Mouse (Mus musculus) CH12.LX (cell line): ENCODE data around the gene Rapgef4. TPM values are rescaled to one million over a fixed set of nuclear protein-coding genes. Genes with fewer than 3 reads are reported as not detected.

Source experiments
- DNase-seq: peaks from one replicate; pipeline ENCODE4 v3.0.0-alpha.2; 2013; ENCODE audit errors: extremely low read depth
- H3K27ac ChIP-seq: 2 replicates; pipeline ENCODE4 v1.5.1; 2012; ENCODE audit warnings: low read depth, mild to moderate bottlenecking, control low read depth, moderate library complexity; ENCODE audit not compliant: insufficient read depth
- H3K27me3 ChIP-seq: replicated peaks from 2 replicates; pipeline ENCODE3; 2012; ENCODE audit warnings: inconsistent platforms
- H3K36me3 ChIP-seq, 2 experiments: replicated peaks in 1 of 2; 2 replicates each; pipeline versions ENCODE3 to v1.6.1; 2012; ENCODE audit warnings: inconsistent platforms in 1 of 2, low read length in 1 of 2, mild to moderate bottlenecking in 1 of 2, mixed read lengths in 1 of 2, moderate library complexity in 1 of 2; ENCODE audit not compliant: control insufficient read depth in 1 of 2, insufficient read depth in 1 of 2
- H3K4me1 ChIP-seq, 2 experiments: 2 replicates each; pipeline ENCODE4 v1.6.1; 2012; ENCODE audit warnings: inconsistent platforms in 1 of 2, moderate library complexity in 1 of 2; ENCODE audit not compliant: insufficient read depth in 2 of 2, control insufficient read depth in 1 of 2
- H3K4me2 ChIP-seq: 2 replicates; pipeline ENCODE4 v1.6.1; 2012; ENCODE audit warnings: low read depth, mild to moderate bottlenecking, control low read depth; ENCODE audit not compliant: poor library complexity, insufficient read depth, severe bottlenecking
- H3K4me3 ChIP-seq, 3 experiments: fragments of 150-350 bp in 1 of 3; sonication (generic) in 1 of 3; replicated peaks in 1 of 3; 2 replicates each; pipeline versions ENCODE3 to v1.5.1; 2011 to 2012; ENCODE audit warnings: low read depth in 2 of 3, low read length in 2 of 3, mild to moderate bottlenecking in 2 of 3, moderate library complexity in 2 of 3, control low read depth in 1 of 3, improper control_type of control experiment in 1 of 3, inconsistent platforms in 1 of 3, mixed read lengths in 1 of 3; ENCODE audit not compliant: poor library complexity in 1 of 3
- H3K79me2 ChIP-seq: replicated peaks from 2 replicates; pipeline ENCODE4 v1.6.1; 2012; ENCODE audit warnings: mild to moderate bottlenecking, moderate library complexity; ENCODE audit not compliant: control insufficient read depth, poor library complexity, insufficient read depth, severe bottlenecking; ENCODE audit errors: extremely low read depth
- H3K9ac ChIP-seq: 2 replicates; pipeline ENCODE4 v1.6.1; 2012; ENCODE audit warnings: low read depth, mild to moderate bottlenecking, control low read depth, moderate library complexity; ENCODE audit not compliant: insufficient read depth
- H3K9me3 ChIP-seq: replicated peaks from 2 replicates; pipeline ENCODE3; 2012; ENCODE audit warnings: low read length, inconsistent platforms, mixed read lengths
- BHLHE40 ChIP-seq: IDR thresholded peaks from 2 replicates; pipeline ENCODE4 v1.6.1; 2011; ENCODE audit warnings: mild to moderate bottlenecking, low read depth, low read length, improper control_type of control experiment
- E2F4 ChIP-seq: IDR thresholded peaks from 2 replicates; pipeline ENCODE4 v1.6.1; 2011; ENCODE audit warnings: low read depth, low read length, improper control_type of control experiment; ENCODE audit not compliant: insufficient replicate concordance
- ELF1 ChIP-seq: IDR thresholded peaks from 2 replicates; pipeline ENCODE4 v1.6.1; 2014; ENCODE audit warnings: low read depth, mild to moderate bottlenecking, inconsistent platforms, low read length, improper control_type of control experiment
- GABPA ChIP-seq: IDR thresholded peaks from 2 replicates; pipeline ENCODE4 v1.6.1; 2012; ENCODE audit warnings: low read depth, low read length, improper control_type of control experiment, inconsistent platforms; ENCODE audit not compliant: insufficient replicate concordance
- HCFC1 ChIP-seq: IDR thresholded peaks from 2 replicates; pipeline ENCODE4 v1.6.1; 2012; ENCODE audit warnings: low read depth, mild to moderate bottlenecking, inconsistent platforms, low read length, improper control_type of control experiment
- JUN ChIP-seq: IDR thresholded peaks from 2 replicates; pipeline ENCODE4 v1.6.1; 2011; ENCODE audit warnings: low read depth, mild to moderate bottlenecking, low read length, improper control_type of control experiment, moderate library complexity; ENCODE audit not compliant: insufficient read depth
- MXI1 ChIP-seq: IDR thresholded peaks from 2 replicates; pipeline ENCODE4 v1.6.1; 2011; ENCODE audit warnings: mild to moderate bottlenecking, low read depth, low read length, improper control_type of control experiment
- MYC ChIP-seq: IDR thresholded peaks from 2 replicates; pipeline ENCODE4 v1.6.1; 2011; ENCODE audit warnings: low read depth, mild to moderate bottlenecking, improper control_type of control experiment, low read length
- NRF1 ChIP-seq: IDR thresholded peaks from 2 replicates; pipeline ENCODE4 v1.6.1; 2014; ENCODE audit warnings: low read depth, mild to moderate bottlenecking, inconsistent platforms, low read length, improper control_type of control experiment, moderate library complexity
- PAX5 ChIP-seq: IDR thresholded peaks from 2 replicates; pipeline ENCODE4 v1.6.1; 2012; ENCODE audit warnings: low read length, inconsistent platforms, mixed read lengths
- POLR2A ChIP-seq: IDR thresholded peaks from 2 replicates; pipeline ENCODE4 v1.6.1; 2011; ENCODE audit warnings: low read depth, mild to moderate bottlenecking, improper control_type of control experiment, low read length
- POLR2AphosphoS2 ChIP-seq: IDR thresholded peaks from 2 replicates; pipeline ENCODE4 v1.6.1; 2011; ENCODE audit warnings: low read depth, low read length, improper control_type of control experiment
- RCOR1 ChIP-seq: conservative IDR thresholded peaks from 2 replicates; pipeline ENCODE4 v1.6.1; 2012; ENCODE audit warnings: low read depth, mild to moderate bottlenecking, inconsistent platforms, low read length, improper control_type of control experiment
- SIN3A ChIP-seq: IDR thresholded peaks from 2 replicates; pipeline ENCODE4 v1.6.1; 2012; ENCODE audit warnings: low read length, improper control_type of control experiment, inconsistent platforms
- SMC3 ChIP-seq: IDR thresholded peaks from 2 replicates; pipeline ENCODE4 v1.6.1; 2011; ENCODE audit warnings: low read depth, low read length, improper control_type of control experiment
- TBP ChIP-seq: conservative IDR thresholded peaks from 2 replicates; pipeline ENCODE4 v1.6.1; 2011; ENCODE audit warnings: low read depth, low read length, improper control_type of control experiment
- TCF12 ChIP-seq: IDR thresholded peaks from 2 replicates; pipeline ENCODE4 v1.6.1; 2014; ENCODE audit warnings: low read depth, mild to moderate bottlenecking, inconsistent platforms, low read length, improper control_type of control experiment
- UBTF ChIP-seq: IDR thresholded peaks from 2 replicates; pipeline ENCODE4 v1.6.1; 2012; ENCODE audit warnings: low read depth, mild to moderate bottlenecking, inconsistent platforms, low read length, improper control_type of control experiment, moderate library complexity
- USF1 ChIP-seq: IDR thresholded peaks from 2 replicates; pipeline ENCODE4 v1.6.1; 2014; ENCODE audit warnings: low read depth, mild to moderate bottlenecking, inconsistent platforms, low read length, improper control_type of control experiment
- USF2 ChIP-seq: conservative IDR thresholded peaks from 2 replicates; pipeline ENCODE4 v1.6.1; 2011; ENCODE audit warnings: low read depth, low read length, improper control_type of control experiment
- ZKSCAN1 ChIP-seq: IDR thresholded peaks from 2 replicates; pipeline ENCODE4 v1.6.1; 2012; ENCODE audit warnings: low read depth, inconsistent platforms, low read length, improper control_type of control experiment, borderline replicate concordance
- ZMIZ1 ChIP-seq: IDR thresholded peaks from 2 replicates; pipeline ENCODE4 v1.6.1; 2012; ENCODE audit warnings: low read depth, mild to moderate bottlenecking, inconsistent platforms, low read length, improper control_type of control experiment
- ZNF384 ChIP-seq: IDR thresholded peaks from 2 replicates; pipeline ENCODE4 v1.6.1; 2012; ENCODE audit warnings: low read depth, low read length, improper control_type of control experiment, inconsistent platforms
- dilution Hi-C: fragments of 300-500 bp; cut with MboI; formaldehyde crosslinking; loops from 2 replicates; pipeline ENCODE4 v1.14.3; 2020; ENCODE audit warnings: low sequenced_read_pairs; ENCODE audit not compliant: extremely low pct_unique_long_range_greater_than_20kb, extremely low pct_ligation_motif_present
- in situ Hi-C: fragments of 300-500 bp; cut with MboI; formaldehyde crosslinking; loops from 3 replicates; pipeline ENCODE4 v1.14.3; 2019; ENCODE audit warnings: low sequenced_read_pairs, low pct_ligation_motif_present, low pct_unique_long_range_greater_than_20kb, mixed read lengths
- polyA plus RNA-seq: library from polyadenylated mRNA; unstranded; fragments of >175 nt; gene quantifications from 2 replicates; pipeline ENCODE4 v1.2.1, GENCODE M21; 2012; ENCODE audit warnings: low read depth; ENCODE audit not compliant: insufficient read length
- total RNA-seq, 2 experiments: library from RNA; depleted of rRNA; stranded (reverse); fragments of 300-350 nt in 1 of 2; fragments of >200 nt in 1 of 2; gene quantifications; 2 replicates each; pipeline ENCODE4 v1.2.3; 2012 to 2014

The Rapgef4 gene
- total and polyA plus RNA-seq, 3 experiments, result 0.12 to 0.13 TPM; not detected in 1

DNA sequence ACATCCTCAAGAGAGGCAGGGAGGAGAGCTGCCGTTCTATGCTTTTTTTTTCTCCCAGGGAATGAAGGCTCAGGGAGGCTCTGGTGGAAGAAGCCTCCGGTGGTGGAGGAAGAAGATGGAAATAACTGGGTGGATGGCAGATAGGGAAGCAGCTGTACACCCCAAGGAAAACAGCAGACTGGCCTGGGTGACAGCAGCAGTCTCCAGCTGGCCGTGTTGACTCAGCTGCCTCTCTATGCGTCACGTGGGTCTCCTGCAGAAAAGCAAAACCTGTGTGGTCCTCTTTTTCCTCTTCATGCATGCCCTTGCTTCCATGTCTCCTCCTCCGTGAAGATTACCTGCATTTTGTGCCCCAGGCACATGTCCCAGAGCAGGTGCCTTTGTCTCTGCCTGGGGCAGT is 7.5 kb downstream of the Rapgef4 start:
- H3K9ac ChIP-seq, result no peak overlapping the region
- no peaks in the 10 kb centered on the region for H3K27me3 ChIP-seq
- no peaks in the 10 kb centered on the region for H3K36me3 ChIP-seq
- H3K27ac ChIP-seq, result no peak overlapping the region
- peaks cover 3% of the 10 kb centered on the region for H3K9me3 ChIP-seq
- DNase-seq, result no peak
- dilution Hi-C loops, result no loop called here
- in situ Hi-C loops, result no loop called here
- peaks cover 0 to 26% of the 10 kb centered on the region in 2 experiments; a peak in 2 of 4 replicates for H3K4me1 ChIP-seq
- peak overlapping the region; percentile 37 for H3K4me2 ChIP-seq
- H3K4me3 ChIP-seq, result no peak overlapping the region
- H3K79me2 ChIP-seq, result no peaks in the 10 kb centered on the region
- TF ChIP-seq USF1 (peak; percentile 52), USF2 (no peak), SMC3 (no peak), BHLHE40 (0 out of 2 replicates have a peak, but pooled peaks have one; percentile 15), ELF1 (no peak)

- Histone ChIP-seq H3K9ac (no peak overlapping the region), H3K9me3 (peaks cover 3% of the 10 kb centered on the region), H3K79me2 (no peaks in the 10 kb centered on the region), H3K36me3 (no peaks in the 10 kb centered on the region), H3K27me3 (no peaks in the 10 kb centered on the region), H3K27ac (no peak overlapping the region), H3K4me3 (no peak overlapping the region), H3K4me2 (no peak overlapping the region), H3K4me1 (no peaks in the 10 kb centered on the region)
- in situ Hi-C loops, result no loop called here
- dilution Hi-C loops, result no loop called here
- no peak for TF ChIP-seq ZKSCAN1
- TF ChIP-seq POLR2A, result no peak
- no peak for TF ChIP-seq MXI1
- DNase-seq, result no peak
Measured at GRCm38 (mm10) chr2:71992129-71992528, 11.1 kb downstream of the Rapgef4 start.

DNA sequence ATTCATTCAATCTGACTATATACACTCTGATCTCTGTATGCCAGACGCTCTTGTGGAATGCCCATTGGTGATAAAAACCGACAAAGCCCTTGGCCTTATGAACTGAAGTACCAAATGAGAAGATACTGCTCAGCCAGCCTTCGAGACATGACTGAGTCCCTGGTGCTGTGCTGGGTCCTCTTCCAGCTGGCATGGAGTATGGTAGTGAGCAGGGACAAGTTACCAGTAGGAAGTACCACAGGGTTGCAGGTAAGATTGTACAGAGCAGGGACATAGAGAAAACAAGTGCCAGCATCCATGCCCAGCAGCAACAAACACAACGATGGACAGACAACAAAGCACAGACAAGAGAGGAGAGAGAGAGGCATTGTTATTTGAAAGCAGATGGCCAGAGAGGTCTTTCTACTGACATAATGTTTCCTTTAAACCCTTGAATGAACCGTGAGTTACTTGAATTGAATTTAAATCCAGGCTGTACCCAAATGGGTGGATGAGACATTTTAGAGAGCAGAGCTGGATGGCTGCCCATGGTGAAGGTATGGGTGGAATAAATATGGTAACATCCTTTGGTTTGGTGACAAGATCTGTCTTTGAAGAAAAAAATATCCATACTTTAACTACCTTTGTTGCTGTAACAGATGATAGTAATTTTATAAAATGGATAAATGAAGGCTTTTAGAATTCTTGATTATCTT is 12.8 kb downstream of the Rapgef4 start:
- Histone ChIP-seq H3K9ac (no peak overlapping the region), H3K4me1 (no peaks in the 10 kb centered on the region), H3K27ac (no peak overlapping the region), H3K4me2 (no peak overlapping the region), H3K27me3 (no peaks in the 10 kb centered on the region), H3K36me3 (no peaks in the 10 kb centered on the region), H3K79me2 (no peaks in the 10 kb centered on the region), H3K4me3 (no peak overlapping the region), H3K9me3 (peaks cover 3% of the 10 kb centered on the region)
- no peak for TF ChIP-seq MYC
- TF ChIP-seq ZNF384, result no peak
- TF ChIP-seq GABPA, result no peak
- TF ChIP-seq USF1, result no peak
- no peak for TF ChIP-seq RCOR1
- TF ChIP-seq ZMIZ1, result no peak
- TF ChIP-seq TCF12, result no peak
- no peak for TF ChIP-seq TBP
- no peak for TF ChIP-seq MXI1
- no peak for TF ChIP-seq BHLHE40
- no peak for TF ChIP-seq SIN3A
- no peak for TF ChIP-seq NRF1
- no peak for TF ChIP-seq JUN
- no peak for TF ChIP-seq HCFC1
- no peak for TF ChIP-seq PAX5
- no peak for TF ChIP-seq POLR2AphosphoS2
- TF ChIP-seq SMC3, result no peak
- no peak for TF ChIP-seq ZKSCAN1
- TF ChIP-seq E2F4, result no peak
- TF ChIP-seq UBTF, result no peak
- no peak for DNase-seq
- dilution Hi-C loops (no loop called here), in situ Hi-C loops (no loop called here)
